Mouse (Mus musculus) forebrain, embryonic 14.5 days (tissue): Measurements from ENCODE around the gene Rab3il1. TPM values are rescaled to one million over a fixed set of nuclear protein-coding genes. Genes with fewer than 3 reads are reported as not detected.

ENCODE experiments used
- ATAC-seq: fragments of 200-750 bp; cut with Nextera tagmentation; 2 replicates; pipeline ENCODE4 v1.8.0; 2017; ENCODE audit warnings: mild to moderate bottlenecking, moderate library complexity
- DNase-seq: peaks from one replicate; pipeline ENCODE4 v3.0.0-alpha.2; 2015; ENCODE audit warnings: low spot score
- H3K27ac ChIP-seq: fragments of 300-500 bp; sonication (generic); 2 replicates; pipeline ENCODE4 v1.5.1; 2014; ENCODE audit warnings: low read depth, mild to moderate bottlenecking, control low read depth, low read length, moderate library complexity
- H3K27me3 ChIP-seq: fragments of 300-500 bp; sonication (generic); replicated peaks from 2 replicates; pipeline ENCODE4 v1.6.1; 2014; ENCODE audit warnings: low read length, control low read depth, mixed read lengths; ENCODE audit not compliant: control insufficient read depth, insufficient read depth
- H3K36me3 ChIP-seq: fragments of 300-500 bp; sonication (generic); 2 replicates; pipeline ENCODE4 v1.6.1; 2014; ENCODE audit warnings: low read length, control low read depth; ENCODE audit not compliant: control insufficient read depth, insufficient read depth
- H3K4me1 ChIP-seq: fragments of 300-500 bp; sonication (generic); 2 replicates; pipeline ENCODE4 v1.6.1; 2014; ENCODE audit warnings: antibody characterized with exemption, low read length, control low read depth; ENCODE audit not compliant: control insufficient read depth, insufficient read depth
- H3K4me2 ChIP-seq: fragments of 300-500 bp; sonication (generic); 2 replicates; pipeline ENCODE4 v1.6.1; 2014; ENCODE audit warnings: mild to moderate bottlenecking, control low read depth, low read length
- H3K4me3 ChIP-seq: fragments of 300-500 bp; sonication (generic); 2 replicates; pipeline ENCODE4 v1.5.1; 2014; ENCODE audit warnings: low read depth, low read length, control low read depth
- H3K9ac ChIP-seq: fragments of 300-500 bp; sonication (generic); 2 replicates; pipeline ENCODE4 v1.6.1; 2014; ENCODE audit warnings: mild to moderate bottlenecking, low read length, control low read depth, moderate library complexity
- H3K9me3 ChIP-seq: fragments of 300-500 bp; sonication (generic); replicated peaks from 2 replicates; pipeline ENCODE4 v1.6.1; 2016; ENCODE audit warnings: low read length, control low read depth, mixed read lengths; ENCODE audit not compliant: control insufficient read depth
- WGBS: fragments of 180-500 bp; shearing (Covaris S2); extraction: QIAGEN DNeasy Blood & Tissue Kit; methylation state at CpG from one replicate; pipeline ENCODE4 v1.1.7; 2014; 5-methylcytosine and 5-hydroxymethylcytosine counted together
- polyA plus RNA-seq: library from polyadenylated mRNA; unstranded; fragments of >200 nt; fragmentation: Nextera tagmentation; extraction: Ambion mirVana; gene quantifications from 2 replicates; pipeline ENCODE4 v1.2.1, GENCODE M21; 2014

The Rab3il1 gene
- polyA plus RNA-seq, 1 experiment from 2014 or later = 20.6 TPM

DNA sequence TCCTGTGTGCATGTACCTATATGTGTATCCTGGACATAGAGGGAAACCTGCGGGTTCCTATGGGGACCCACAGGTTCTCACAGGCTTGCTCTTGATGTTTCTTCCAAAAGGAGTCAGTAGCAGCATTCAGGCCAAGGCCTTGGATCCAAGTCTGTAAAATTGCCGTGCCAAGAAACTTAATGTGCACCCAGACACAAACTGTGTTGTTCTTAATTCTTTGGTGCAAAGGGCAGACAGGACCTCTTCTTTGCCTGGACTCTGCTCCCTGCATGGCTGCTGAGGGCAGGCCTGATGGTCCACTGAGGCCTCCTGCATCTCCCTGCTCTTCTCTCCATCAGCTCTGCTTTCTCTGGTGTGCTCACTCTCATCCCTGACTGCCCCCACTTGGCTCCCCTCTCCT lies 28.3 kb downstream of the Rab3il1 start:
- Histone ChIP-seq H3K9me3 (no peaks in the 10 kb centered on the region), H3K27ac (no peak overlapping the region), H3K4me1 (peaks cover 9% of the 10 kb centered on the region; the same call in 1 of the 2 replicates), H3K36me3 (peaks cover 4% of the 10 kb centered on the region; the same call in 1 of the 2 replicates), H3K4me3 (no peak overlapping the region), H3K27me3 (no peaks in the 10 kb centered on the region), H3K9ac (no peak overlapping the region), H3K4me2 (no peak overlapping the region)
- DNase-seq (no peak), ATAC-seq (no peak)
- WGBS = 88% methylated on average over 2 of the region's 2 CpGs

DNA sequence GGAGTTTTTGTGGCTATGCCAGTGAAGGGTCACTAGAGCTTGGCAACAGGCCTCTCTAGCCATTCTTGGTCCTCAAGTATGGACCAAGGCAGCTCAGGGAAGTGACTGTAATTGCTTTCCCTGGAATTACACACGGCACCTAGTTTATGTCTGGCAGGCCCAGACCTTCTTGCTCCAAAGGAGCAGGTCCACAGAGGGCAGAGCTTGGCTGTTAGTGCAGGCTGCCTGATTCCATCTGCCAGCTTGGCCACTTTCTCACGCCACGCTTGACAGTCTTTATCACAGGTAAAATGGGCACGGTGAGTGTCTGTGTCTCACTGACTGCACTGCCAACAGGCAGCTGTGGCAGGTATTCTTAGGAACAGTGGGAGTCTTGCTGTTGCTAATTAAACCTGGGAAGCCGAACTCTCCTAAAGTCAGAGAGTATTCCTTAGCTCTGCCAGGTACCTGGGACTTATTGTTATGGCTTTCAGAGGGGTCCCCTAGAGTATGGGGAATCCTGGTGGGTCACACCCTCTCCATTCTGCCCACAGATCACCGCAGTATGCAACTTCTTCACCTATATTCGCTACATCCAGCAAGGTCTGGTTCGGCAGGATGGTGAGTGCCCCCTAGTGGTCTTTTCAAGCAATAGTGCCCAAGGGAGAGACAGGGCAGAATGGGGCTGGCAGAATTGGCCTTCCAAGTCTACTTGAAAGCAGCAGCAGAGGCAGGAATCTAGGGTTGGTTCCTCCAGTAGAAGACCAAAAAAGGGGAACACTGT lies 31.9 kb downstream of the Rab3il1 start:
- H3K9me3 ChIP-seq = no peaks in the 10 kb centered on the region
- no peak overlapping the region for H3K9ac ChIP-seq
- ATAC-seq (peak; percentile 79), DNase-seq (peak; percentile 82)
- no peak overlapping the region for H3K4me3 ChIP-seq
- no peak overlapping the region for H3K4me2 ChIP-seq
- H3K4me1 ChIP-seq = no peaks in the 10 kb centered on the region
- H3K27me3 ChIP-seq = no peaks in the 10 kb centered on the region
- WGBS = 30% methylated on average over 8 of the region's 8 CpGs
- no peak overlapping the region for H3K27ac ChIP-seq
- no peaks in the 10 kb centered on the region for H3K36me3 ChIP-seq

DNA sequence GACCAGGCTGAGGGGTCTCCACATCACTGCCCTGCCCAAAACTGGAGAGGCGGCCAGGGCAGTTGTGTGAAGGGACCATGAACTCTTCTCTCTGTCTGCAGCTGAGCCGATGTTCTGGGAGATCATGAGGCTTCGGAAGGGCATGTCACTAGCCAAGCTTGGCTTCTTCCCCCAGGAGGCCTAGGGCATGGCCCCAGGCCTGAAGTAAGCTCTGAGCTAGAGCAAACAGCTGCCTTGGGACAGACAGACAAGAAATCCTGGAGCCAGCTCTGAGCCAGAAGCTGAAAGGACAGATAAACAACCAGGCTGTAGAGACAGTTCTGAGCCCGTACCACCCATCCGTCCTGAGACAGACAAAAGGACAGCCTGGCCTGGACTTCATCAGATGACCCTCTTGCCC lies 32.9 kb downstream of the Rab3il1 start:
- H3K9ac ChIP-seq = no peak overlapping the region
- DNase-seq (no peak), ATAC-seq (no peak)
- H3K36me3 ChIP-seq = no peaks in the 10 kb centered on the region
- H3K4me1 ChIP-seq = peaks cover 3% of the 10 kb centered on the region; the same call in 1 of the 2 replicates
- no peak overlapping the region for H3K4me3 ChIP-seq
- H3K4me2 ChIP-seq = no peak overlapping the region
- no peak overlapping the region for H3K27ac ChIP-seq
- H3K27me3 ChIP-seq = no peaks in the 10 kb centered on the region
- H3K9me3 ChIP-seq = no peaks in the 10 kb centered on the region
- 85% methylated on average over 5 of the region's 5 CpGs for WGBS

DNA sequence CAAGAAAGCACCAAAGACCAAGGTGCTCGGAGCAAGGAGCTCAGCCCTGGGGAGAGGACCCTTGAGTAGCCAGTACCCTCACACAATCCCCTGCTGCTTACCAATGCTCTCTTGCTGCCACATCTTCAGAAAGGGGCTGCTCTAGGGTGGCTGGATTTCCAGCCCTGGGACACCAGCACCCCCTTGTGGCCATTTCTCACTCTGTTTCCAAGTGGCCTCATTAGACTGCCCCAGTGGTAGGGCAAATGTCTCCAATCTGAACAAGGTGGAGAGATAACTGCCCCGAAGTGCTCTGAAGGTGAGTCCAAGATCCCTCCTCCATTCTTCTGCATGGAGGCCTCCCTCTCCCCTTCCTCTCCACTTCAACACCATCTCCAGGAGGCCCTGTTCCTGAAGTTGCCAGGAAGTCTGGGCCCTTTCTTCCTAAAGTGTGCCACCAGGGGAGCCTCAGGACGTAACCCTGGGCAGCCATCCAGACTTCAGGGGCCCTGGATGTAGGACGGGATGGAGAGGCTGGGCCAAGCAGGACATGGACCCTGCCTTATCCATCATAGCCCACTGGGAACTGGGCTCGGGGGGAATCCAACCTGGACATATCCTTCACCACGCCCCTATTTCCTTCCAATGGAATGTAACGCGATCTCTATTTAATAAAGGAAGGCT lies 33.4 kb downstream of the Rab3il1 start:
- H3K36me3 ChIP-seq = no peaks in the 10 kb centered on the region
- WGBS = 49% methylated on average over 8 of the region's 8 CpGs
- no peak overlapping the region for H3K9ac ChIP-seq
- H3K27me3 ChIP-seq = no peaks in the 10 kb centered on the region
- no peak overlapping the region for H3K4me3 ChIP-seq
- peaks cover 3% of the 10 kb centered on the region; the same call in 1 of the 2 replicates for H3K4me1 ChIP-seq
- ATAC-seq (peak; percentile 77), DNase-seq (peak; percentile 77)
- no peaks in the 10 kb centered on the region for H3K9me3 ChIP-seq
- no peak overlapping the region for H3K27ac ChIP-seq
- H3K4me2 ChIP-seq = no peak overlapping the region

DNA sequence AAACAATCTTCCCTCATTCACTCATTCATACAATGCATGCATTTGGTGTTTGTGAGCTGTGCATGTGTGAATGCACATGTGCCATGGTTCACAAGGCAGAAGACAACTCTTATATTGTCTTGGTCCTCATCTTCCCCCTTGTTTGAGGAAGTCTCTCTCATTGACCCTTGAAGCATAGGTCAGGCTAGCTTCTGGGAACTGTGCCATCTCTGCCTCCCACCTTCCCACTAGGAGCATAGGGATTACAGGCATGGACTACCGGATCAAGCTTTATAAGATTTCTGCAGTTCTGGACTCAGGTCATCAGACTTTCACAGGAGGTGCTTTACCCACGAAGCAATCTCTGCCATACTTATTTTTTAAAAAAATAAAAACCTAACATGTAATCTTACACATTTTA lies 36.1 kb downstream of the Rab3il1 start:
- H3K9ac ChIP-seq = no peak overlapping the region
- ATAC-seq (no peak), DNase-seq (no peak)
- no peak overlapping the region for H3K4me3 ChIP-seq
- H3K4me2 ChIP-seq = no peak overlapping the region
- WGBS = 66% methylated on average over 2 of the region's 2 CpGs
- H3K36me3 ChIP-seq = no peaks in the 10 kb centered on the region
- no peaks in the 10 kb centered on the region for H3K9me3 ChIP-seq
- peaks cover 7% of the 10 kb centered on the region; the same call in 1 of the 2 replicates for H3K4me1 ChIP-seq
- H3K27me3 ChIP-seq = no peaks in the 10 kb centered on the region
- no peak overlapping the region for H3K27ac ChIP-seq

DNA sequence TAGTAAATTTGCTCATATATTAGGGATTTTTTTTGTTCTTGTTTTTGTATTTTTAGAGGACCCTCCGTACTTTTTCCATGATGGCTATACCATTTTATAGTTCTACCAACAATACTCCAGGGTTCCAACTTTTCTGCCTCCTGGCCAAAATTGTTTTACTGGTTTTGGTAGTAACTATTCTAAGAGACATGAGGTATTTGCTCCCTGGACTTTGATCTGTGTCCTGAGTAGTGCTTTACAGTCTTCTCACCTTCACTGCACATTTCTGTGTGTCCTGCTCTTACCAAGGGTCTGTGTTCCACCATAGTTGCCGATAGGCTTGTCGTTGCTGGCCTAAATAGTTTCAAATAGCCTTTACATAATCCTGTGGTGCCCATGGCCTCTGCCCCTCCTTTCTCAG lies 36.9 kb downstream of the Rab3il1 start:
- H3K27me3 ChIP-seq = no peaks in the 10 kb centered on the region
- H3K4me3 ChIP-seq = no peak overlapping the region
- no peak for DNase-seq
- H3K27ac ChIP-seq = no peak overlapping the region; the same call in 1 of the 2 replicates
- H3K9ac ChIP-seq = no peak overlapping the region
- peaks cover 7% of the 10 kb centered on the region; the same call in 1 of the 2 replicates for H3K4me1 ChIP-seq
- WGBS = 85% methylated on average over 3 of the region's 3 CpGs
- no peak overlapping the region for H3K4me2 ChIP-seq
- no peaks in the 10 kb centered on the region for H3K36me3 ChIP-seq
- no peaks in the 10 kb centered on the region for H3K9me3 ChIP-seq
- ATAC-seq = no peak

DNA sequence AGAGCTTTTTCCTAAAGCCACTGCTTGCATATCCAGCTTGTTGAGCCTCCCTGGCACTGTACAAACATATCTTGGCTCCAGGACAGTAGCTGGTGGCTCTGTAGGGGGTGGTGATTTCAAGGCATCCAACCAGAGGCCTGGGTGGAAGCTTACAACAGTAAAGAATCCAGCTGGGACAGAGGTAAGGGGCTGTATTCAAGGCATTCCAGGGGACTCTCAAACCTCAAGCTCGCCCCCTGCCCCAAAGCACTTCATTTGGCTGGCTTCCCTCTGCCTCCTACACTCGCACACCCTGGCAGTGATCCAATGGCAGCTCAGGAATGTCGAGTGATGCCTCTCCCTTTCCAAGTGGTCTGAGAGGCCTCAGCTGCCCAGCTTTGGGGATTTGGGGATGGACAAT lies 37.4 kb downstream of the Rab3il1 start:
- ATAC-seq (no peak), DNase-seq (peak; percentile 51)
- WGBS = 2% methylated on average over 3 of the region's 3 CpGs
- H3K4me2 ChIP-seq = no peak overlapping the region
- no peaks in the 10 kb centered on the region for H3K36me3 ChIP-seq
- H3K27ac ChIP-seq = no peak overlapping the region
- peaks cover 7% of the 10 kb centered on the region; the same call in 1 of the 2 replicates for H3K4me1 ChIP-seq
- H3K27me3 ChIP-seq = no peaks in the 10 kb centered on the region
- no peaks in the 10 kb centered on the region for H3K9me3 ChIP-seq
- H3K9ac ChIP-seq = no peak overlapping the region
- H3K4me3 ChIP-seq = no peak overlapping the region

DNA sequence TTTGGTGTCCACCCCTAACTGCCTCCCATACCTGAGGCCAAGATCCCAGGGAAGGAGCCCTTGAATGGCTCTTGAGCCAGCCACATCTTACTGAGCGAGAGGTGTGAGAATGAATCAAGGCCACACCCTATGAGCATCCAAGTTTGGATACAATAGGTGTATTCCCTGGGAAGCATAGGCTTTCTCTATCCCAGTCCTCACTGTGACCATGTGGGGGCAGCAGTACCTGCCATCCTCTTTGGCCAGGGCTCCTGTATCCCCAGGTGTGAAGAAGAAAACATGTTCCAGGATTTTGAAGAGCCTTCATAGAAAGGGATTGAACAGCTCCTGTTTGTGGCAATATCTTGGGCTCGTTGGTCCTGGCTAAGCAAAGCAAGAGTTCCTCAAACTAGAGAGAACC lies 38.1 kb downstream of the Rab3il1 start:
- Histone ChIP-seq H3K9me3 (no peaks in the 10 kb centered on the region), H3K27ac (no peak overlapping the region), H3K9ac (no peak overlapping the region), H3K4me1 (peaks cover 7% of the 10 kb centered on the region; the same call in 1 of the 2 replicates), H3K27me3 (no peaks in the 10 kb centered on the region), H3K36me3 (no peaks in the 10 kb centered on the region), H3K4me3 (no peak overlapping the region), H3K4me2 (no peak overlapping the region)
- WGBS = 79% methylated on average over 2 of the region's 2 CpGs
- no peak for ATAC-seq
- DNase-seq = no peak

DNA sequence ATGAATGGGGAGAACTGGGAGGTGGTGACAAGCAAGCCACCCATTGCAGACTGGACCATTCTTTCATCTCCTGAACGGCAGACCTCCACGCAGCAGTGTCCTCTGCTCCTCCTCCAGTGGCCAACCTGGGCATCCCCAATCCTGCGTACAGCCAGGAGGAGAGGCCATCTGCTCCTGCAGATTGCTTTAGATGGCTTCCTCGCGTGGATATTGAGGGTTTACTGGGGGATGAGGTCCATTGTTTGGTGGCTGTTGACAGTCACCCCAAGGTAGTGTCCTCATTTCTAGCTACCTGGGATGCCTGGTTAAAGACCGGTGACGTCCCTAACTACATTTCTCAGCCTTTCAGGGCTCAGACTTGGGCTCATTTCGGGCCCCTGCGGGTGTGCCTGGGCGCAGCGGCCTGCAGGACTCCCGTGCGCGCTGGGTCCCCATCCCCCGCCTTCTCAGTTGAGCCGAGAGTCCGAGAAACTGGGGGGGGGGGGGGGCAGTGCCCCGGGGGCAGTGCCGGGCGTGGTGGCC lies 39.5 kb downstream of the Rab3il1 start:
- DNase-seq (no peak), ATAC-seq (peak; percentile 63)
- Histone ChIP-seq H3K4me1 (peaks cover 7% of the 10 kb centered on the region; the same call in 1 of the 2 replicates), H3K27ac (no peak overlapping the region), H3K9ac (peak overlapping the region; percentile 76), H3K4me3 (peak overlapping the region; percentile 66), H3K27me3 (no peaks in the 10 kb centered on the region), H3K36me3 (no peaks in the 10 kb centered on the region), H3K4me2 (peak overlapping the region; percentile 97), H3K9me3 (no peaks in the 10 kb centered on the region)
- 8% methylated on average over 20 of the region's 20 CpGs for WGBS
